Mouse (Mus musculus): Measurements from ENCODE around the gene Qrich1. TPM values are rescaled to one million over a fixed set of nuclear protein-coding genes. Genes with fewer than 3 reads are reported as not detected.

Gene Qrich1
- total and polyA plus RNA-seq, 2 experiments = 43.0 to 54.9 TPM

- no peaks in the 10 kb centered on the region for H3K36me3 ChIP-seq (ENCODE audit: control insufficient read depth, insufficient read depth, low read length)
- H3K9ac ChIP-seq (ENCODE audit: low read depth, low read length) = peak within 1 kb of the TSS; percentile 84
- WGBS = 2% methylated on average over 51 of the region's 51 CpGs
- H3K27me3 ChIP-seq (ENCODE audit: control insufficient read depth, insufficient read depth, low read length) = no peaks in the 10 kb centered on the region
- H3K4me3 ChIP-seq (ENCODE audit: insufficient read depth, low read depth, low read length) = peak within 1 kb of the TSS; percentile 86
- peak; percentile 56; the same call in 1 of the 2 replicates for TF ChIP-seq POLR2A (IDR thresholded peaks at IDR 0.05; ENCODE audit: extremely low read depth, insufficient read depth, low read length)
- no peak for TF ChIP-seq CTCF (IDR thresholded peaks at IDR 0.05; ENCODE audit: low read depth, low read length)
- H3K4me1 ChIP-seq (ENCODE audit: control insufficient read depth, insufficient read depth, low read length) = peaks cover 4% of the 10 kb centered on the region; the same call in 1 of the 2 replicates
- peak within 1 kb of the TSS; percentile 17; the same call in 1 of the 2 replicates for H3K27ac ChIP-seq (replicated peaks; ENCODE audit: insufficient read depth, low read depth, low read length)
- no peaks in the 10 kb centered on the region for H3K79me2 ChIP-seq (ENCODE audit: control insufficient read depth, insufficient read depth, low read length)
- DNase-seq (ENCODE audit: extremely low read depth, low read depth, low spot score) = peak; percentile 78
These were observed 62.1 kb downstream of the Qrich1 start, which contains the start of gene Wdr6 for GRCm38 (mm10) chr9:108578545-108579343. Wdr6 (minus strand) TSS chr9:108578739.

- no peak for TF ChIP-seq CTCF (IDR thresholded peaks at IDR 0.05; ENCODE audit: low read depth, low read length)
These were observed 62.7 kb downstream of the Qrich1 start for GRCm38 (mm10) chr9:108579344-108579690.

DNA sequence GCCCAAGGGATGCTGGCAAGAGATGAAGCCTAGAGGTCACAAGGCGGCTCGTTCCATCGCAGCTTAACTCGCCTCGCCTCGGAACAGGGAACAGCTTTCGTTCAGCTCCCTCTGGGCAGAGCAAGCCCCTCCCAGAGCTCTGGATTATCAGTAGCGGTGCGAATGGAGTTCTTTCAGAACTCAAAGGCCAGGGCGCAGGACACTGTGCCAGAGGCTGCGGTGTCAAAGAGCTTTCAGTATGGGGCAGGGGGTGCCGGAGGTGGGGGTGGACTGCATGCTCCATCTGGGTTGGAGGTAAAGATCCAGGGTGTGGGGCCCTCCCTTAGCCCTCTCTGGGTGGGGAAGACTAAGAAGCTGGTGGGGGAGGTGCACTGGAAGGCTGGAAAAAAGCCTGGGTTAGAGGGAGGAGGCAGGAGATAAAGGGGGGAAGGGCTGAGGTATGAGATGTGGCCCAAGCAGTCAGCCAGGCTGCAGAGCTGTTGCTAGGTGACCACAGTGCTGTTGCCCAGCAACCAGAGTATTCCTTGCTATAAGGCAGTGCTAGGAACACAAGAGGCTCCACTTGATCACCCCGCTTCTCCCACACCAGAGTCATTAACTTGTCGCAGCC is 71.1 kb downstream of the Qrich1 start:
- DNase-seq (ENCODE audit: extremely low read depth, low read depth, low spot score) = no peak
- no peak overlapping the region for H3K9ac ChIP-seq (ENCODE audit: low read depth, low read length)
- TF ChIP-seq POLR2A (IDR thresholded peaks at IDR 0.05; ENCODE audit: extremely low read depth, insufficient read depth, low read length) (no peak), CTCF (IDR thresholded peaks at IDR 0.05; ENCODE audit: low read depth, low read length) (no peak)

More at GRCm38 (mm10) chr9:108579344-108579690, 62.7 kb downstream of the Qrich1 start:
- Histone ChIP-seq H3K4me3 (ENCODE audit: insufficient read depth, low read depth, low read length) (peak overlapping the region; percentile 86; the same call in 1 of the 2 replicates), H3K4me1 (ENCODE audit: control insufficient read depth, insufficient read depth, low read length) (peaks cover 4% of the 10 kb centered on the region; the same call in 1 of the 2 replicates), H3K27me3 (ENCODE audit: control insufficient read depth, insufficient read depth, low read length) (no peaks in the 10 kb centered on the region), H3K79me2 (ENCODE audit: control insufficient read depth, insufficient read depth, low read length) (no peaks in the 10 kb centered on the region), H3K36me3 (ENCODE audit: control insufficient read depth, insufficient read depth, low read length) (no peaks in the 10 kb centered on the region), H3K9ac (ENCODE audit: low read depth, low read length) (peak overlapping the region; percentile 63), H3K27ac (replicated peaks; ENCODE audit: insufficient read depth, low read depth, low read length) (no peak overlapping the region)
- 66% methylated on average over 5 of the region's 5 CpGs for WGBS
- no peak for DNase-seq (ENCODE audit: extremely low read depth, low read depth, low spot score)

DNA sequence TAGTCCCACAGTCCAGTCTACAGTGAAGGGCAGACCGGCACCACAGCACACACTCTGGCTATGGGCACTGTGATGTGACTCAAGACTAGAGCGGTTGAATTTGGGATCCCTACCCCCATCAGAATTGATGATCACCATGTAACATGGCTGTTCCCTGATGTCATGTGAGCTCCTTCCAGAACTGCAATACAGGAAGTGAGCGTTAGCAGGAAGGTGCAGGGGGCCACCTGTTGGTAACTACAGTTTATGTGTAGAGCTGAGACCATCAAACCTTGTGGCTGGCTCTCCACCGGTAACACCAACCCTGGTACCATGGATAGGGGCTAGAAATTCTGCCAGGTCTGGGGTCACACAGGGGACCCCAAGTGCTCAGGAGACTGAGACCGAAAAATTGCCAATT is 72.6 kb downstream of the Qrich1 start:
- DNase-seq (ENCODE audit: extremely low read depth, low read depth, low spot score) = no peak

More for the DNA sequence above, 71.1 kb downstream of the Qrich1 start:
- no peak overlapping the region for H3K4me3 ChIP-seq (ENCODE audit: insufficient read depth, low read depth, low read length)
- H3K36me3 ChIP-seq (ENCODE audit: control insufficient read depth, insufficient read depth, low read length) = no peaks in the 10 kb centered on the region
- H3K27ac ChIP-seq (replicated peaks; ENCODE audit: insufficient read depth, low read depth, low read length) = no peak overlapping the region
- no peaks in the 10 kb centered on the region for H3K4me1 ChIP-seq (ENCODE audit: control insufficient read depth, insufficient read depth, low read length)
- H3K79me2 ChIP-seq (ENCODE audit: control insufficient read depth, insufficient read depth, low read length) = no peaks in the 10 kb centered on the region
- no peaks in the 10 kb centered on the region for H3K27me3 ChIP-seq (ENCODE audit: control insufficient read depth, insufficient read depth, low read length)
- 34% methylated on average over 14 of the region's 14 CpGs for WGBS

DNA sequence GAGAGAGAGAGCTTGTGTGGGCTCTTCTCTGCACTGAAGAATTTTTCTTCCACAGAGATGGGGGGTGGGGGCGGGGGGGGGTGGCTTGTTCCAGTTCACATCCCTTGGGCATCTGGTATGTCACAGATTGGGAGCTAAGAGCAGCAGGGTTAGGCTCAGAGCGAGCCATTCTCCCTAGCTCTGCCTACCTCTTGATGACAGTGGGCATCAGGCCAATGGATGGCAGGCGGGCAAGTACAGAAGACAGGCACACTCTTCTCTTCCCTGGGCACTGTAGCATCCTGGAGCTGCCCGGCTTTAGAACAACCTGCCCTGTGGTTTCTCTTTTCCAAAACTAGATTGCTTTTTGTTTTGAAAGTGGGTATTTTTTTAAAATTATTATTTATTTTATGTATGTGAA is 74.9 kb downstream of the Qrich1 start:
- DNase-seq (ENCODE audit: extremely low read depth, low read depth, low spot score) = no peak
- H3K4me3 ChIP-seq (ENCODE audit: insufficient read depth, low read depth, low read length) = no peak overlapping the region
- H3K79me2 ChIP-seq (ENCODE audit: control insufficient read depth, insufficient read depth, low read length) = no peaks in the 10 kb centered on the region
- 91% methylated on average over 4 of the region's 4 CpGs for WGBS
- TF ChIP-seq CTCF (IDR thresholded peaks at IDR 0.05; ENCODE audit: low read depth, low read length) = no peak
- no peak for TF ChIP-seq POLR2A (IDR thresholded peaks at IDR 0.05; ENCODE audit: extremely low read depth, insufficient read depth, low read length)
- H3K4me1 ChIP-seq (ENCODE audit: control insufficient read depth, insufficient read depth, low read length) = no peaks in the 10 kb centered on the region
- no peak overlapping the region for H3K9ac ChIP-seq (ENCODE audit: low read depth, low read length)
- no peak overlapping the region for H3K27ac ChIP-seq (replicated peaks; ENCODE audit: insufficient read depth, low read depth, low read length)
- no peaks in the 10 kb centered on the region for H3K36me3 ChIP-seq (ENCODE audit: control insufficient read depth, insufficient read depth, low read length)
- no peaks in the 10 kb centered on the region for H3K27me3 ChIP-seq (ENCODE audit: control insufficient read depth, insufficient read depth, low read length)

More for the DNA sequence above, 72.6 kb downstream of the Qrich1 start:
- no peak overlapping the region for H3K9ac ChIP-seq (ENCODE audit: low read depth, low read length)
- H3K79me2 ChIP-seq (ENCODE audit: control insufficient read depth, insufficient read depth, low read length) = no peaks in the 10 kb centered on the region
- H3K4me3 ChIP-seq (ENCODE audit: insufficient read depth, low read depth, low read length) = no peak overlapping the region
- H3K4me1 ChIP-seq (ENCODE audit: control insufficient read depth, insufficient read depth, low read length) = no peaks in the 10 kb centered on the region
- no peaks in the 10 kb centered on the region for H3K36me3 ChIP-seq (ENCODE audit: control insufficient read depth, insufficient read depth, low read length)
- H3K27ac ChIP-seq (replicated peaks; ENCODE audit: insufficient read depth, low read depth, low read length) = no peak overlapping the region
- WGBS = 86% methylated on average over 5 of the region's 5 CpGs
- no peaks in the 10 kb centered on the region for H3K27me3 ChIP-seq (ENCODE audit: control insufficient read depth, insufficient read depth, low read length)
- TF ChIP-seq CTCF (IDR thresholded peaks at IDR 0.05; ENCODE audit: low read depth, low read length) = no peak
- no peak for TF ChIP-seq POLR2A (IDR thresholded peaks at IDR 0.05; ENCODE audit: extremely low read depth, insufficient read depth, low read length)
